Mouse (Mus musculus): ENCODE data around the gene Iqsec3. TPM values are rescaled to one million over a fixed set of nuclear protein-coding genes. Genes with fewer than 3 reads are reported as not detected.

The Iqsec3 gene
- polyA plus RNA-seq, 1 experiment from 2014 or later = not detected

DNA sequence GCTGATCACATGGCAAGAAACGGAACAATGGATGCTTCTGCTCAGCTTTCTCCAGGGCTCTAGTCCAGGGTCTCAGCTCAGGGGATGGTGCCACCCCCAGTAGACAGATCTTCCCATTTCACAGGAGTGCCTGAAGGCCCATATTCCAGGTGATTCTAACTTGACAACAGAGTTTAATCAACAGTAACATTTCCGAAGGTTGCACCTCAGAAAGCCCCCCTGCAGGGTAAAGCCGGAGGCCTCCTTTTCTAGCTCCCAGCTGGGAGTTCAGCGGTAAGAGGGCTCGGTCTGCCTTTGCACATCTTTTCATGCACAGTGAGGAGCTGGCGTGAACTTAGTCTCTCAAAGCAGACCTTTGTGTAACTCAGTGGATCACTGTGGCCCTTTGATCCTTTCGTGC is 22.1 kb upstream of the Iqsec3 start:
- DNase-seq (ENCODE audit: low spot score) (no peak), ATAC-seq (no peak)
- H3K4me3 ChIP-seq (ENCODE audit: low read depth, low read length) = no peak overlapping the region
- no peaks in the 10 kb centered on the region for H3K9me3 ChIP-seq (ENCODE audit: low read length)
- 43% methylated on average over 7 of the region's 7 CpGs for WGBS
- H3K27ac ChIP-seq (ENCODE audit: low read length) = no peak overlapping the region
- H3K9ac ChIP-seq (replicated peaks; ENCODE audit: low read depth) = no peak overlapping the region
- H3K4me1 ChIP-seq (ENCODE audit: insufficient read depth, low read depth, low read length) = no peaks in the 10 kb centered on the region
- no peaks in the 10 kb centered on the region for H3K36me3 ChIP-seq (ENCODE audit: insufficient read depth, low read length)
- H3K4me2 ChIP-seq (replicated peaks; ENCODE audit: low read depth, low read length) = no peak overlapping the region
- no peaks in the 10 kb centered on the region for H3K27me3 ChIP-seq (replicated peaks; ENCODE audit: insufficient read depth, low read length)
- TF ChIP-seq EP300 (IDR thresholded peaks at IDR 0.05) (no peak), CTCF (IDR thresholded peaks at IDR 0.05) (no peak)

DNA sequence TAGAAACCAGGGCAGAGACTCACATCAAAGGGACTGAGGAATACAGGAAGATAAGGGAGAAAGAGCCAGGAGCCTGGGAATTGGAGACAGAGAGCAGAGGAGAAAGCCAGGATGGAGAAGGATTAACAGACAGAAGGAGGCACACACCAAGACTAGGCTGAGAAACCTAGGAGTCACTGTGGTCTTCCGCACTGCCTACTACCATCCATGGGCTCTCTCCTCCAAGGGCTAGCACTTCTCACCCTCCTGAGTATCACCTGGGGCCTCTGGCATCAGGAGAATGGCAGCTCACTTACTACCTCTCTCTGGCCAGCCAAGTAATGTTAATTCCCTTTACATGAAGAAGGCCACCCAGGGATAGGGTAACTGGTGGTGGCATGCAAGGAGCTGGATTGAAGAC is 21.5 kb upstream of the Iqsec3 start:
- H3K4me3 ChIP-seq (ENCODE audit: low read depth, low read length) = no peak overlapping the region
- DNase-seq (ENCODE audit: low spot score) = no peak

DNA sequence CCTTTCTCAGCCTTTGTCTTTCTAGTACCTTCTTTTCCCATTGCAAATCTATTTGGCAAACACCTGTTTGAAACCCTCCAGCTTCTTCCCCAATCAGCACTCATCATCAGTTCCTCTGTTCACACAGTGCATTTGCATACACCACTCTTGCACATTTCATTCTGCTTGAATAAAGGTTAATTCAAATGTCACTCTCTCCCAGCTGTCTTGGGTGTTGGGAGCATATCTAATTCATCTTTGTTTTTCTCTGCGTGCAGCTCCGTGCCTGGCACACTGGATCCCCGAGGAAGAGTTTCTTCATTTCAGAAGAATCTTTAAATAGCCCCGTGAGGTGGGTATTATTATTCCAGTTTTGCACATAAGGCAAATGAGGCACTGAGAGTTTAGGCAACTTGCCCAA is 20.8 kb upstream of the Iqsec3 start:
- ATAC-seq = no peak
- Histone ChIP-seq H3K4me2 (replicated peaks; ENCODE audit: low read depth, low read length) (no peak overlapping the region), H3K27ac (ENCODE audit: low read length) (no peak overlapping the region), H3K36me3 (ENCODE audit: insufficient read depth, low read length) (no peaks in the 10 kb centered on the region), H3K9me3 (ENCODE audit: low read length) (no peaks in the 10 kb centered on the region), H3K27me3 (replicated peaks; ENCODE audit: insufficient read depth, low read length) (no peaks in the 10 kb centered on the region), H3K4me3 (ENCODE audit: low read depth, low read length) (no peak overlapping the region), H3K4me1 (ENCODE audit: insufficient read depth, low read depth, low read length) (no peaks in the 10 kb centered on the region), H3K9ac (replicated peaks; ENCODE audit: low read depth) (no peak overlapping the region)
- WGBS = 71% methylated on average over 4 of the region's 4 CpGs
- no peak for DNase-seq (ENCODE audit: low spot score)
- TF ChIP-seq CTCF (IDR thresholded peaks at IDR 0.05) = no peak
- no peak for TF ChIP-seq EP300 (IDR thresholded peaks at IDR 0.05)

More for the DNA sequence above, 21.5 kb upstream of the Iqsec3 start:
- H3K4me2 ChIP-seq (replicated peaks; ENCODE audit: low read depth, low read length) = no peak overlapping the region
- no peaks in the 10 kb centered on the region for H3K27me3 ChIP-seq (replicated peaks; ENCODE audit: insufficient read depth, low read length)
- no peak overlapping the region for H3K9ac ChIP-seq (replicated peaks; ENCODE audit: low read depth)
- no peak for ATAC-seq
- WGBS = 94% methylated on average over 1 of the region's 1 CpGs
- no peaks in the 10 kb centered on the region for H3K9me3 ChIP-seq (ENCODE audit: low read length)
- H3K36me3 ChIP-seq (ENCODE audit: insufficient read depth, low read length) = no peaks in the 10 kb centered on the region
- no peaks in the 10 kb centered on the region for H3K4me1 ChIP-seq (ENCODE audit: insufficient read depth, low read depth, low read length)
- no peak overlapping the region for H3K27ac ChIP-seq (ENCODE audit: low read length)
- TF ChIP-seq EP300 (IDR thresholded peaks at IDR 0.05) = no peak
- no peak for TF ChIP-seq CTCF (IDR thresholded peaks at IDR 0.05)

DNA sequence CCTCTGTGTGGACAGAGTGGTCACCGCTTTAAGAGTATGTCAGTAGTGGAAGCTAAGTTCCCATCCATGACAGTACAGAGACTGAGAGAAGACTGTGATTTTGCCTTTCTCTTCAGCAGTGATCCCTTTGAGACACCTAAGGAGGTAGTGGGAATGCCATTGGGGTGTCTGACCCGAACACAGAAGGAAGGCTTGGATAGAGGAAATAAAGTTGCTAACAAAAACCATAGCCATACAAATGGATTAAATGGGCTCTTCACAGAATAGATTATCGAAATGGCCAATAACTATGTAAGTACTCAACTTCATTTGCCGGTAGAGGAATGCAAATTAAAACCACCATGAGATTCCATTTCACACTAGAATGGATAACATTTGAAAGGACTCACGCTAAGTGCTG is 17.9 kb upstream of the Iqsec3 start:
- no peaks in the 10 kb centered on the region for H3K4me1 ChIP-seq (ENCODE audit: insufficient read depth, low read depth, low read length)
- WGBS = 77% methylated on average over 5 of the region's 5 CpGs
- DNase-seq (ENCODE audit: low spot score) (no peak), ATAC-seq (no peak)
- H3K4me3 ChIP-seq (ENCODE audit: low read depth, low read length) = no peak overlapping the region
- TF ChIP-seq EP300 (IDR thresholded peaks at IDR 0.05) = no peak
- no peak overlapping the region for H3K4me2 ChIP-seq (replicated peaks; ENCODE audit: low read depth, low read length)
- no peaks in the 10 kb centered on the region for H3K36me3 ChIP-seq (ENCODE audit: insufficient read depth, low read length)
- H3K27me3 ChIP-seq (replicated peaks; ENCODE audit: insufficient read depth, low read length) = no peaks in the 10 kb centered on the region
- no peaks in the 10 kb centered on the region for H3K9me3 ChIP-seq (ENCODE audit: low read length)
- H3K9ac ChIP-seq (replicated peaks; ENCODE audit: low read depth) = no peak overlapping the region
- no peak overlapping the region for H3K27ac ChIP-seq (ENCODE audit: low read length)

DNA sequence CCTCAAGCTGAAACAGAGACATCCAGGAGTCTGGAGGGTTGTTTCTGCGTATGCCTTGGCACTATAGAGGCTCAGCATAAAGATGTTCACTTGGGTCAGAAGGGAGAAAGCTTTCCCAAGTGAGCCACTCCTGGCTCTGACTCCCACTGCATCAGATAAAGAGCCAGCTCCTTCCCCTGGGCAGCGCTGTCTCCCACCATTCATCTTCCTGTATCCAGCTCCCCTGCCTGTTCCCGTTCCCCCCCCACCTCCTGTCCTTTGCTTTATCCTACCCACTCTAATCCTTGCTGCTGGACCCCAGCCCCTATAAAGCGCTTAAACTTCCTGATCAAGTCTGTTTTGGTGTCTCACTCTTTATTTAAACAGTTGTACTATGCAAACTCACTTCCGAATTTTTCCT is 1.2 kb downstream of the Iqsec3 start:
- TF ChIP-seq CTCF (IDR thresholded peaks at IDR 0.05) (no peak), EP300 (IDR thresholded peaks at IDR 0.05) (no peak)
- no peak for DNase-seq (ENCODE audit: low spot score)
- WGBS = 30% methylated on average over 5 of the region's 5 CpGs

DNA sequence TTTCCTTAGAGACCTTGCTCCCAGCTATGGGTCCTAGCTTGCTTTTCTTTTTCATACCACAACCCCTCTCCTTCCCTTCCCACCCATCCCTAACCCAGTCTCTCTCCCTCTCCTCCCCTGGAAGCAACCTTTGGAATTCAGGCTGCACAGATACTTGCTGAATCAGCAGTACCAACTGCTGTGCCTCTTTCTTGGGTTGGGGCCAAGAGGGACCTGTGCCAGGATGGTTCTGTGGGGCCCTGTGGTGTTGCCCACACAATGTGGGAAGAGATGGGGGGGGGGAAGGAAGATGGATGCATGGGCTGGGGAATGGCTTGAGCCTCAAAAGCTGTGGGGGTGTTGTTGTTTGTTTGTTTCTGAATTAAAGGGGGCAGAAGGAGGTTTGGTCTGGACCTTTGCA is 5.2 kb downstream of the Iqsec3 start:
- no peak overlapping the region for H3K27ac ChIP-seq (ENCODE audit: low read length)
- H3K27me3 ChIP-seq (replicated peaks; ENCODE audit: insufficient read depth, low read length) = peaks cover under 1% of the 10 kb centered on the region; the same call in 1 of the 2 replicates
- H3K4me3 ChIP-seq (ENCODE audit: low read depth, low read length) = no peak overlapping the region
- TF ChIP-seq EP300 (IDR thresholded peaks at IDR 0.05) (no peak), CTCF (IDR thresholded peaks at IDR 0.05) (no peak)
- H3K36me3 ChIP-seq (ENCODE audit: insufficient read depth, low read length) = no peaks in the 10 kb centered on the region
- no peaks in the 10 kb centered on the region for H3K9me3 ChIP-seq (ENCODE audit: low read length)
- ATAC-seq (no peak), DNase-seq (ENCODE audit: low spot score) (no peak)
- H3K4me1 ChIP-seq (ENCODE audit: insufficient read depth, low read depth, low read length) = no peaks in the 10 kb centered on the region
- H3K9ac ChIP-seq (replicated peaks; ENCODE audit: low read depth) = no peak overlapping the region
- H3K4me2 ChIP-seq (replicated peaks; ENCODE audit: low read depth, low read length) = no peak overlapping the region

More for the DNA sequence above, 1.2 kb downstream of the Iqsec3 start:
- Histone ChIP-seq H3K27me3 (replicated peaks; ENCODE audit: insufficient read depth, low read length) (peaks cover 10% of the 10 kb centered on the region; the same call in 1 of the 2 replicates), H3K27ac (ENCODE audit: low read length) (no peak overlapping the region), H3K4me2 (replicated peaks; ENCODE audit: low read depth, low read length) (no peak overlapping the region), H3K4me1 (ENCODE audit: insufficient read depth, low read depth, low read length) (no peaks in the 10 kb centered on the region), H3K4me3 (ENCODE audit: low read depth, low read length) (no peak overlapping the region), H3K36me3 (ENCODE audit: insufficient read depth, low read length) (no peaks in the 10 kb centered on the region), H3K9me3 (ENCODE audit: low read length) (no peaks in the 10 kb centered on the region), H3K9ac (replicated peaks; ENCODE audit: low read depth) (no peak overlapping the region)
- no peak for ATAC-seq

Measured in lung, postnatal 0 days (tissue).